Mouse (Mus musculus): ENCODE measurements around the gene Fancb.
A peak's percentile ranks its signal among the peaks of the same experiment; 100 is the strongest.

Fancb gene

GRCm38 (mm10) chrX:164980193-164980775, at the start of gene Fancb, which contains the start of gene Mospd2:
Gene Fancb, plus strand, starts transcription at chrX:164980592.
Gene Mospd2, minus strand, starts transcription at chrX:164980375.
- peak; percentile 98 for DNase-seq (ENCODE audit: low read depth, low spot score)

DNA sequence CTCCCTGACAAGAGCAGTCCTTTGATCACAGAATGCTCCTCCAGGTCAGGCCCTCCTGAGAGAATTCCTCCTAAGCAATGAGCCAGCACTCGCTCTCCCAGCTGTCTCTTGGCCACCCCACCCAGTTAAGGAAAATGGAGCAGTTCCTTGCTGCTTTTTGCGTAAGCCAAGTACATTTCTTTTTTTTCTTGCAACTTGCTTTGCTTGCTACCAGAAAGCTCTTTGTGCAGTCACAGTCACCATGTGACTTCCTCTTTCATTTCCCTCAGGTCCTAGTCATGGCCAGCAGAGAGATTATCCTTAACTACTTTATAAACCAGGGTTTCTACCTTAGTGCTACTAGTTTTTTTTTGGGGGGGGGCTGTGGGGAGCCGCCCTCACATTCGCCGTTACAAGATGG, 38.9 kb upstream of the Fancb start:
- no peak for DNase-seq (ENCODE audit: low read depth, low spot score)

DNA sequence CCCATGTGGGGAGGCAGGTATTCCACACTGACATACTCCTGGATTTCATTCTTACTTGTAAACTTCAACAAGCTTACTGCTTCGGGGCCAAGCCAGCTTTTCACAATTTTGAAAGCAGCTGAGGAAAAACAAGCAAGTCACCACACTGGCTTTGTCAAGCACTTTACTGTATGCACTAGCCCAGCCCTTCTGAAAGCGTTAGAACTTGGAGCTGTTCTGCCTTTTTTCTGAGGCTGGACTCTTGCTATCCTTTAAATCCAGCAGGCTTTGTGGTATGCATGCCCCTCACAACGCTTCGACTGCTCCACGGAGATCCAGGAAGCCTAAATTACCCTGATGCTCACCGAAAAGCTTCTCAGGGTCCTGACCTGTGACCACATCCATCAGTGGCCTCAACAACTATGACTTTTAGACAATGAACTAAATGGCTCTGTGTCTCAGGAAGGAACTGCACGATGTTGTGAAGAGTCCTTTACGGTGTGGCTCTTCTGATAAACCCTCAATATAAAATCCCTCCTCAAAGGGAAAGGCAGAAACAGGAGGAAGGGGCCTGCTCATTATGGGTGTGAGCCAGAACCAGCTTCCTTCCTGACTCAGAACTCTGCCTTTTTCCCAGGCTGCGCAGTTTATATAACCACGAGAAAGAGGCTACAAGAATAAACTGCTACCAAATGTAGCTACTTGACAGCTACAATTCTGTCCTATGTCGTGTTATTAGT, 28.4 kb upstream of the Fancb start:
- DNase-seq (ENCODE audit: low read depth, low spot score), result peak; percentile 14

- DNase-seq (ENCODE audit: low read depth, low spot score), result no peak
These were observed 27.6 kb upstream of the Fancb start for GRCm38 (mm10) chrX:164952601-164953375.

DNA sequence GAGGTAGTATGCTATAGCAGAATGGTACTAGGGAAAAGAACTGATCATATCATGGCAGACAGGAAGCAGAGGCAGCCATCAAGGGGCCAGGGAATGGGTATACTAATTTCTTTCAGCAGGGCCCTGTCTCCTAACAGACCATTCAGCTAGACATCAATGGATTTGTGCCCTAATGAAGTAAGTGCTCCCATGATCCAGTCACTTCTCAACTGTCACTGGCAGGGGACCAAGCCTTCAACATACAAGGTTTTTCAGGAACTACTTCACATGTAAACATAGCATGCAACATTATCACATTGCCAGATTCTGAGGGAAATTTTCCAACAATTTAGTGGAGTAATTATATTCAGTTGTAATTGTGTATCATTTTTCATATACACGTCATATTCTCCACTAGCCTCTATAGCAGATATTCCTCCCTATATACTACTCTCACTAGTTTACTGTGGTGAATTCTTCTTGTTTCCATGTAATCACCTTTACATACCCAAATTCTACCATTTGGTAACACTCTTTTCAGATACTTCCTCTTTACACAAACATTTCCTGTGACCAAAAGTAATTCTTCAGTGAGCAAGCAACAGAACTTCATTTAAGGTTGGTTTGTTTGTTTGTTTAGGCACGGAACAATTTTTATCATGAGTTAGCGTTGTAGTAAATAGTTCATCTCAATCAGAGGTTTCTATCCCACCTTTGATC, 14.5 kb upstream of the Fancb start:
- DNase-seq (ENCODE audit: low read depth, low spot score), result no peak

DNA sequence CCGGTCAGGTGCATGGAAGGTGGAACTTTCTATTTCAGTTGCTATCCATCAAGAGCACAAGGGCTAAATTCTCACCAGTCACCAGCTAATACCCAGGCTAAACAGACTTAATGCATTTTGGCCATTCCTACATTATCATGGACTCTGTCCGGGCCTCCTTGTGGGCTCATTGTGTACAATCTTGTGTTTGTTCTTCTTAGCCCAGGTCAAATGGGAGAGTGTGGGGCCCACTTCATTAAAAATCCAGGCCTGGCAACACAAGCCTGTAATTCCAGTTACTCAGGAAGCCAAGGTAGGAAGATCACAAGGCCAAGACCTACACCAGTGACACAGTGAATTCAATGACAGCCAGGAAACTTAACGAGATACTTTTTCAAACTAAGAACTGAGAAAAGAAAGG, 9.2 kb upstream of the Fancb start:
- DNase-seq (ENCODE audit: low read depth, low spot score), result no peak

- no peak for DNase-seq (ENCODE audit: low read depth, low spot score)
These were observed 1.5 kb upstream of the Fancb start for GRCm38 (mm10) chrX:164978866-164979265.

DNA sequence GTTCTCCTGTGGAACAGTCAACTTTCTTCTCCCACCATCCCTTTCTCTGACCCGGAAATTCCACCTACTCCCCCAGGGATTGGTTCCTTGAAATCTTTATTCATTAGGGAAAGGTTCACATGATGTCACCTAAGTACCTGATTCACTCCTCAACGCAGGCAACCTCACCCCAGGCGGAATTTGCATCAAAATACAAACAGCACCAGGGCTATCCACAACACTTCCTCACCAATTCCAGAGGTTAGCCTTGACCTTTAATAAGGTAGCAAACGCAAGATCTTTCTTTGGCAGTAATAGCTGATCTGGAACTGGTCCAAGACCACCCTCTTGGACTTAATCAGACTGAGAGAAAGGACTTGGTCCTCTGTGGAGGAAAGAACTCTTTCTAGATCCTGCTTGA, 22.7 kb downstream of the Fancb start:
- no peak for DNase-seq (ENCODE audit: low read depth, low spot score)

DNA sequence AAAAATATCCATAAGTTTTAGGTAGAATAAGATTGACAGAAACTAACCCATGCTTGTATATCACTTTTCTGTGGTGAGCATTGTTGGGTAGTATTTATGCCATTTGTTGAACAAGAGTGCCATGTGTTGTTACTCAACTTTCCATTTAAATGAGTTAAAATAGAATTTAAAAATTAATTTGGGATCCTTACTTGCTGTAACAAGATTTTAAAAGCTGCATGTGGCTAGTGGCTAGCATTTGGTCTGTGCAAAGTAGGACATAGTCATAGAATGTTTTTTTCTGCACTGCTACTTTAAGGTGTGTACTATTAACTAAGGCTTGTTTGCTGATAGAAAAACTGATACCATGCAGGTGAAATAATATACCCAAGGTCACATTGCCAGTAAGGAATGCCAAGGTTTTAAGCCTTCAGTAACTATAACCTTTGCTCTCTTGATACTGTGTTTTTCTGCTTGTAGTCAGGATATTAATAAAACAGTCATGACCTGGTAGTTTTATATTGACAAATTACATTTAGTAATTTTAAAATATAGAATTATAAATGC, 24.5 kb downstream of the Fancb start, which contains the start of gene Gm17604:
Gene Gm17604, minus strand, starts transcription at position 51 of the 546 bp plus-strand sequence.
- DNase-seq (ENCODE audit: low read depth, low spot score), result no peak
